ENCODE assay signal across 8 mouse cellular contexts in the genomic region with DNA sequence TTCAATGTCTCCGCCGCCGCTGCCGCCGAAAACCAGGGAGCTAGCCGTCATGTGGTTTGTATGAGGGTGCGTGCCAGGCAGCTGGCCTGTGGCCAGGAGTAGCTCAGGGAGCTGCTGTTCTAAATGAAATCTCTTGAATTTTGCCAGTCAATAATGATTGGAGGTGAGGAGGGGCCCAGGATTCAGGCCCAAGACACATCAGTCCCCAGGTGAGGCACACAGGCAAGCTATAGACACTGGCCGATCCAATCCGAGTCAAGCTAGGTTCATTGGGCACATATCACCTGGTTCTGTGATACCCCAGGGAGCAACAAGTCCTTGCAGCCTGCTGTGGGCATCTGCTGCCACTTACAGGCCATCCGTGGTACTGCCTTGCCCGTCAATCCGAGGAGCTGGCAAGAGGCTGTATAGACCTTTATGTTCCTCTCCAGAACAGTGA. TPM values are rescaled to one million over a fixed set of nuclear protein-coding genes. Genes with fewer than 3 reads are reported as not detected.
DNase-seq lines count a peak whose midpoint lies in the region; ATAC-seq and TF ChIP-seq lines count a peak whose summit lies in the region.

No protein-coding gene starts in this region.

- H3K27ac ChIP-seq in liver, postnatal 0 days (ENCODE audit: low read depth), result no peak overlapping the region
- H3K27ac ChIP-seq in olfactory bulb, adult 2 months (ENCODE audit: insufficient read depth, low read depth, low read length), result no peak overlapping the region

- no peak for TF ChIP-seq POLR2A in olfactory bulb, adult 2 months (IDR thresholded peaks at IDR 0.05; ENCODE audit: insufficient read depth, low read depth, low read length)

- H3K4me1 ChIP-seq in liver, postnatal 0 days (ENCODE audit: insufficient read depth), result no peaks in the 10 kb centered on the region; the same call in 1 of the 2 replicates
- H3K4me1 ChIP-seq in olfactory bulb, adult 2 months (ENCODE audit: control insufficient read depth, insufficient read depth, low read length), result no peaks in the 10 kb centered on the region

- no peak overlapping the region for H3K4me2 ChIP-seq in liver, postnatal 0 days (ENCODE audit: low read depth, low read length)

- no peak overlapping the region for H3K4me3 ChIP-seq in liver, postnatal 0 days (ENCODE audit: low read depth, low read length)
- no peak overlapping the region for H3K4me3 ChIP-seq in olfactory bulb, adult 2 months (ENCODE audit: insufficient read depth, low read depth, low read length)

- ATAC-seq in liver, postnatal 0 days, result peak; percentile 55

- peak; percentile 95 for TF ChIP-seq CTCF in liver, postnatal 0 days (IDR thresholded peaks at IDR 0.05; ENCODE audit: low read depth)
- peak; percentile 94 for TF ChIP-seq CTCF in olfactory bulb, adult 2 months (IDR thresholded peaks at IDR 0.05; ENCODE audit: insufficient read depth, low read depth, low read length)

- 49% methylated on average over 12 of the region's 12 CpGs for WGBS in liver, postnatal 0 days (ENCODE audit: insufficient replicate concordance)
- 13% methylated on average over 12 of the region's 12 CpGs for WGBS in olfactory bulb, adult 2 months

- H3K9ac ChIP-seq in liver, postnatal 0 days (replicated peaks), result no peak overlapping the region

- DNase-seq in 3134 (ENCODE audit: extremely low read depth, insufficient read length, low spot score), result peak; percentile 65
- DNase-seq in Muller cell, postnatal 12 days (ENCODE audit: inconsistent ontology term), result peak; percentile 54
- DNase-seq in cerebellum, adult 9-10 months, result peak; percentile 77
- peak; percentile 64 to 93 for DNase-seq in frontal cortex, adult 2 months (ENCODE audit: extremely low spot score in 1 of 2, low spot score in 1 of 2)
- DNase-seq in kidney, adult 9 months, result peak; percentile 87
- peak; percentile 82 for DNase-seq in liver, postnatal 0 days
- peak; percentile 72 for DNase-seq in thymus, postnatal 0 days (ENCODE audit: low spot score)

- no peaks in the 10 kb centered on the region for H3K36me3 ChIP-seq in liver, postnatal 0 days (replicated peaks; ENCODE audit: insufficient read depth, low read length)

- no peaks in the 10 kb centered on the region for H3K27me3 ChIP-seq in liver, postnatal 0 days (ENCODE audit: insufficient read depth, low read length)

- no peak for TF ChIP-seq EP300 in liver, postnatal 0 days (IDR thresholded peaks at IDR 0.05; ENCODE audit: low read depth)

- H3K9me3 ChIP-seq in liver, postnatal 0 days (ENCODE audit: low read length), result no peaks in the 10 kb centered on the region

RNA-seq across cellular contexts. Expression of a gene that starts 3.1 kb away (rescaled TPM):
- polyA plus RNA-seq in frontal cortex, adult 2 months (2012; rRNA removed), result 0.06 TPM in 1 of 2 replicates, not detected in the other
- 0.64 and 0.88 TPM in 2 replicates for polyA plus RNA-seq in liver, postnatal 0 days (2015; fragmentation: Nextera tagmentation; extraction: Ambion mirVana)
- polyA plus RNA-seq in olfactory bulb, adult 2 months (2012; ENCODE audit: insufficient read depth, insufficient read length, low replicate concordance, missing spikeins), result not detected in 2 replicates
- 0.59 and 0.91 TPM in 2 replicates for polyA plus RNA-seq in thymus, postnatal 0 days (2015; fragmentation: Nextera tagmentation; extraction: Ambion mirVana)

RNA-seq across cellular contexts. Expression of a gene that starts 10.0 kb away (rescaled TPM):
- 7.8 and 8.6 TPM in 2 replicates for polyA plus RNA-seq in frontal cortex, adult 2 months (2012; rRNA removed)
- 39.5 and 39.6 TPM in 2 replicates for polyA plus RNA-seq in liver, postnatal 0 days (2015; fragmentation: Nextera tagmentation; extraction: Ambion mirVana)
- polyA plus RNA-seq in olfactory bulb, adult 2 months (2012; ENCODE audit: insufficient read depth, insufficient read length, low replicate concordance, missing spikeins), result not detected in 2 replicates
- 0.12 and 0.27 TPM in 2 replicates for polyA plus RNA-seq in thymus, postnatal 0 days (2015; fragmentation: Nextera tagmentation; extraction: Ambion mirVana)

RNA-seq across cellular contexts. Expression of a gene that starts 31.7 kb away (rescaled TPM):
- 0.36 and 1.7 TPM in 2 replicates for polyA plus RNA-seq in frontal cortex, adult 2 months (2012; rRNA removed)
- polyA plus RNA-seq in liver, postnatal 0 days (2015; fragmentation: Nextera tagmentation; extraction: Ambion mirVana), result not detected in 2 replicates
- polyA plus RNA-seq in olfactory bulb, adult 2 months (2012; ENCODE audit: insufficient read depth, insufficient read length, low replicate concordance, missing spikeins), result not detected in 2 replicates
- polyA plus RNA-seq in thymus, postnatal 0 days (2015; fragmentation: Nextera tagmentation; extraction: Ambion mirVana), result 0.39 TPM in 1 of 2 replicates, not detected in the other

RNA-seq across cellular contexts. Expression of a gene that starts 43.8 kb away (rescaled TPM):
- 0.50 and 0.55 TPM in 2 replicates for polyA plus RNA-seq in frontal cortex, adult 2 months (2012; rRNA removed)
- 30.8 and 41.9 TPM in 2 replicates for polyA plus RNA-seq in liver, postnatal 0 days (2015; fragmentation: Nextera tagmentation; extraction: Ambion mirVana)
- not detected in 2 replicates for polyA plus RNA-seq in olfactory bulb, adult 2 months (2012; ENCODE audit: insufficient read depth, insufficient read length, low replicate concordance, missing spikeins)
- not detected in 2 replicates for polyA plus RNA-seq in thymus, postnatal 0 days (2015; fragmentation: Nextera tagmentation; extraction: Ambion mirVana)
